Mouse (Mus musculus): ENCODE measurements around the gene Gm28635. TPM values are rescaled to one million over a fixed set of nuclear protein-coding genes. Genes with fewer than 3 reads are reported as not detected.

Gene Gm28635
- total and polyA plus RNA-seq, 3 experiments, result not detected

GRCm38 (mm10) chr2:84581208-84581607, 96.6 kb downstream of the Gm28635 start:
- no peaks in the 10 kb centered on the region for H3K4me1 ChIP-seq (ENCODE audit: control insufficient read depth in 1 of 2, insufficient read depth in 2 of 2)
- peak; percentile 16 for DNase-seq (ENCODE audit: extremely low read depth)
- no peak overlapping the region for H3K4me3 ChIP-seq (replicated peaks in 1 of 3; ENCODE audit: low read depth in 2 of 3, low read length in 2 of 3, poor library complexity in 1 of 3)
- peak in 1 of 2 experiments; percentile 29; a peak in 3 of 4 replicates for TF ChIP-seq CTCF (conservative IDR thresholded peaks at IDR 0.05 in 1 of 2, IDR thresholded peaks at IDR 0.05 in 1 of 2; ENCODE audit: low read depth in 2 of 2, low read length in 2 of 2)
- TF ChIP-seq MAZ (IDR thresholded peaks at IDR 0.05; ENCODE audit: low read depth, low read length), result no peak
- no peak overlapping the region for H3K9ac ChIP-seq (ENCODE audit: insufficient read depth, low read depth)
- dilution Hi-C loops (cut with MboI; ENCODE audit: extremely low pct_ligation_motif_present, extremely low pct_unique_long_range_greater_than_20kb, low sequenced_read_pairs), result no loop called here
- H3K4me2 ChIP-seq (ENCODE audit: insufficient read depth, low read depth, poor library complexity, severe bottlenecking), result no peak overlapping the region
- H3K9me3 ChIP-seq (replicated peaks; ENCODE audit: low read length), result no peaks in the 10 kb centered on the region
- no peaks in the 10 kb centered on the region for H3K27me3 ChIP-seq (replicated peaks)
- in situ Hi-C loops (cut with MboI; ENCODE audit: low pct_ligation_motif_present, low pct_unique_long_range_greater_than_20kb, low sequenced_read_pairs), result no loop called here
- H3K36me3 ChIP-seq (replicated peaks in 1 of 2; ENCODE audit: control insufficient read depth in 1 of 2, insufficient read depth in 1 of 2, low read length in 1 of 2), result no peaks in the 10 kb centered on the region
- no peaks in the 10 kb centered on the region for H3K79me2 ChIP-seq (replicated peaks; ENCODE audit: control insufficient read depth, extremely low read depth, insufficient read depth, poor library complexity, severe bottlenecking)
- no peak overlapping the region for H3K27ac ChIP-seq (ENCODE audit: insufficient read depth, low read depth)

GRCm38 (mm10) chr2:84579311-84579710, 98.5 kb downstream of the Gm28635 start:
- no peak overlapping the region for H3K4me2 ChIP-seq (ENCODE audit: insufficient read depth, low read depth, poor library complexity, severe bottlenecking)
- H3K4me1 ChIP-seq (ENCODE audit: control insufficient read depth in 1 of 2, insufficient read depth in 2 of 2), result no peaks in the 10 kb centered on the region
- H3K27ac ChIP-seq (ENCODE audit: insufficient read depth, low read depth), result no peak overlapping the region
- no peaks in the 10 kb centered on the region for H3K36me3 ChIP-seq (replicated peaks in 1 of 2; ENCODE audit: control insufficient read depth in 1 of 2, insufficient read depth in 1 of 2, low read length in 1 of 2)
- DNase-seq (ENCODE audit: extremely low read depth), result no peak
- TF ChIP-seq ZMIZ1 (IDR thresholded peaks at IDR 0.05; ENCODE audit: low read depth, low read length) (no peak), NRF1 (IDR thresholded peaks at IDR 0.05; ENCODE audit: low read depth, low read length) (no peak), TCF12 (IDR thresholded peaks at IDR 0.05; ENCODE audit: low read depth, low read length) (no peak), USF2 (conservative IDR thresholded peaks at IDR 0.05; ENCODE audit: low read depth, low read length) (no peak), RCOR1 (conservative IDR thresholded peaks at IDR 0.05; ENCODE audit: low read depth, low read length) (no peak), ETS1 (conservative IDR thresholded peaks at IDR 0.05; ENCODE audit: low read depth, low read length) (no peak), IRF4 (IDR thresholded peaks at IDR 0.05; ENCODE audit: low read depth, low read length) (no peak), BHLHE40 (IDR thresholded peaks at IDR 0.05; ENCODE audit: low read depth, low read length) (no peak), CHD2 (IDR thresholded peaks at IDR 0.05; ENCODE audit: low read length) (no peak), MAFK (IDR thresholded peaks at IDR 0.05; ENCODE audit: insufficient replicate concordance, low read length) (no peak), SIN3A (IDR thresholded peaks at IDR 0.05; ENCODE audit: low read length) (no peak), POLR2AphosphoS2 (IDR thresholded peaks at IDR 0.05; ENCODE audit: low read depth, low read length) (no peak), CTCF (conservative IDR thresholded peaks at IDR 0.05 in 1 of 2, IDR thresholded peaks at IDR 0.05 in 1 of 2; ENCODE audit: low read depth in 2 of 2, low read length in 2 of 2) (no peak), NELFE (IDR thresholded peaks at IDR 0.05; ENCODE audit: low read depth, low read length) (no peak), CHD1 (IDR thresholded peaks at IDR 0.05; ENCODE audit: low read depth, low read length) (no peak), ELF1 (IDR thresholded peaks at IDR 0.05; ENCODE audit: low read depth, low read length) (no peak), UBTF (IDR thresholded peaks at IDR 0.05; ENCODE audit: low read depth, low read length) (no peak), USF1 (IDR thresholded peaks at IDR 0.05; ENCODE audit: low read depth, low read length) (no peak), MYC (IDR thresholded peaks at IDR 0.05; ENCODE audit: low read depth, low read length) (no peak), RAD21 (IDR thresholded peaks at IDR 0.05; ENCODE audit: low read depth, low read length) (no peak)
- dilution Hi-C loops (cut with MboI; ENCODE audit: extremely low pct_ligation_motif_present, extremely low pct_unique_long_range_greater_than_20kb, low sequenced_read_pairs), result no loop called here
- H3K9ac ChIP-seq (ENCODE audit: insufficient read depth, low read depth), result no peak overlapping the region
- H3K4me3 ChIP-seq (replicated peaks in 1 of 3; ENCODE audit: low read depth in 2 of 3, low read length in 2 of 3, poor library complexity in 1 of 3), result no peak overlapping the region
- no peaks in the 10 kb centered on the region for H3K27me3 ChIP-seq (replicated peaks)
- in situ Hi-C loops (cut with MboI; ENCODE audit: low pct_ligation_motif_present, low pct_unique_long_range_greater_than_20kb, low sequenced_read_pairs), result no loop called here
- no peaks in the 10 kb centered on the region for H3K79me2 ChIP-seq (replicated peaks; ENCODE audit: control insufficient read depth, extremely low read depth, insufficient read depth, poor library complexity, severe bottlenecking)
- no peaks in the 10 kb centered on the region for H3K9me3 ChIP-seq (replicated peaks; ENCODE audit: low read length)

Data from CH12.LX (cell line).